Mouse (Mus musculus): Measurements from ENCODE around the gene Pramel3.
"Not testable (repeated sequence)": the region's sequence is repeated elsewhere in the genome, so short reads cannot be mapped to it uniquely, and the experiment has no call there.

Gene Pramel3

GRCm38 (mm10) chrX:135302007-135302406, at the start of gene Pramel3:
Gene Pramel3, plus strand, starts transcription at chrX:135302307.
- DNase-seq (ENCODE audit: low spot score): not testable (repeated sequence)

GRCm38 (mm10) chrX:135360685-135361084, 58.6 kb downstream of the Pramel3 start:
- not testable (repeated sequence) for DNase-seq (ENCODE audit: low spot score)

- not testable (repeated sequence) for DNase-seq (ENCODE audit: low spot score)
Measured at GRCm38 (mm10) chrX:135361943-135362342, 59.8 kb downstream of the Pramel3 start.

Data from lung, postnatal 25 days (tissue).